Mouse (Mus musculus) frontal cortex, postnatal 10 days (tissue): ENCODE measurements at regions not wholly inside any gene's neighbourhood (a gene's known extent, or its start where the extent isn't known, plus 50 kb on each side); places are given as distances from the start of the nearest gene placed in this dataset.
A peak's percentile ranks its signal among the peaks of the same experiment; 100 is the strongest.

Experiments
- DNase-seq, 2 experiments: peaks; one replicate each; pipeline ENCODE4 v3.0.0; 2022; ENCODE audit warnings: low spot score in 2 of 2, mixed read lengths in 1 of 2

DNA sequence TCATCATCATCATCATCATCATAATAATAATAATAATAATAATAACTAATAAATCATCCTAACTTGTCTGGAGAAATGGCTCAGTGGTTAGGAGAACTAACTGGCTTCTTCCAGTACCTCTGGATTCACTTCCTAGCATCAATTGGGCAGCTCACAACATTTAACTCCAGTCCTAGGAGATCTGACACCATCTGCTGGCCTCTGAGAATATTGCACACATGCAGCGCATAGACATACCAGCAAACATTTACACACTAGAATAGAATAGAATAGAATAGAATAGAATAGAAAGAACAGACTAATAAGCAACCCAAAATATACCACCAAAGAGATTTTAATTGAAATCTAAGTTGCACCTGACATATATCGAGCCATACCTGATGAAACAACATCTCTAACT, 715.9 kb upstream of the Kirrel3 start:
- DNase-seq, result no peak

DNA sequence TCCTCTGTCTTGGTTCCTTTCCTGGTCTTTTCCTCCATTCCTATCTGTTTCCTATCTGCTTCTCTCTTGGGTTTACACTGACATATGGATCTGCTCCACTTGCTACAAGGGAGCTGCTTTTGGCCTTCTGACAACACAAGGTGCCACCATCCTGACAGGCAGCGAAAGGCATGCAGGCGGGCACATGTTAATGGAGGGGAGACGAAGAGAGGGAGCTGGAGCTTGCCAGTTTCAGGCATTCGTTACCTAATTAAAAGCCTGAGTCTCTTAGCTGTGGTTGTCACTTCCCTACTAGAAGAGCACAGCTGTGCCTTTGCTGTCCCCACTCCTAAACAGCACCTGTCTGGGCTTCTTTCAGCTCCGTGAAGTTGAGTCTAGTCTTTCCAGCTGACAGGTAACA, 711.5 kb upstream of the Kirrel3 start:
- DNase-seq, result peak in 1 of 2 experiments; percentile 9

DNA sequence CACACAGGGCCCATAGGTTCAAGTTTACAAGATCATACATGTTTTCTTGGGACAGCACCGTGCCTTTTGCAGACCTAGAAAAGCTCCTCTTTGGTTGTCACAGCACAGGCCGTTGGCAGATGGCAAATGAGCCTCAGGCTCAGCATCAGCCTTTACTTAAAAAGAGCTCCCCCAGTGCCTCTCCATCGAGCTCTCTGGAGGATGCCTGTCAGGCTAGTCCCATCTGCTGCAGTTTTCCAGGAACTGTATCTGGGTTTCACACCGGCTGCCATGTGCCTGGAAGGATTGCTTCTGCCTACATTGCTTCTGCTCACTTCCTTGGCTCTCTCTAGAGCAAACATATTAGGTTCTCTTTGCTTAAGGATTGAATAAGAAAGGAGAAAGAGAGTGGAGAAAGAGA, 695.1 kb upstream of the Kirrel3 start:
- peak; percentile 6 to 8 for DNase-seq

DNA sequence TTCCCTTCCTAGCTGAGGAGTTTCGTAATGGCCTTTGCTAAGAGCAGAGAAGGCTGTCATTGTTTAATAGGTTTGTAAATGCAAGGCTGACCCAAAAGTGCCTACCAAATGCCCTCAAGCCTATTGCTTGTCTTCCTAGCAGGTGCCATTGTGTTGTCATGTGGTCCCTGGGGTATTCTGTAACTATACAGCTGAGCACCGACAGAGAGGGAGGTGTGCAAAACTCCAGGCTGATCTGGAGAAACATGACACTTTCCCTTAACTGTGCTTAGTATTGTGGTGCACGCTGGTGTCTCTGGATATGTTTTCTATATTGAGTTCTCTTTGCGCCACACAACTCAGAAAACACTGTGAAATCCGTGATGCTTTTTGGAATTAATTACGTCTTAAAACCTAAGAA, 685.4 kb upstream of the Kirrel3 start:
- no peak for DNase-seq

DNA sequence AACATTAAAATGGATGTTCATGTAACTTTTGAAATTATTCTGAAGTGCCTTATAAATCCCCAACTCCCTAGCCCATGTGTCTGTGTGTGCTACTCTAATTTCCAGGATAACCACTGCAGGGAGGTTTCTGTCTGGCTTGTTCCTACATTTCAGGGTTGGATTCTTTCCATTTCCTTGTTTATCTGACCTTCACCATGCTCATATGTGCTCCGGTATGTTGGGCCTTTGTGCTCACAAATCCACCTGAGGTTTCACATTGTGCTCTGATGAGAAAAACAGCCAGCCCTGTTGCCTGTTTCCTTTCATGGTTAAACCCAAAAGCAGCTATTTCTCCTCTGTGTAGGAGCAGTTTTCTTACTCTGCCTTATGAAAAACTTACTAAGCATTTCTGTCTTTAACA, 684.9 kb upstream of the Kirrel3 start:
- no peak for DNase-seq

DNA sequence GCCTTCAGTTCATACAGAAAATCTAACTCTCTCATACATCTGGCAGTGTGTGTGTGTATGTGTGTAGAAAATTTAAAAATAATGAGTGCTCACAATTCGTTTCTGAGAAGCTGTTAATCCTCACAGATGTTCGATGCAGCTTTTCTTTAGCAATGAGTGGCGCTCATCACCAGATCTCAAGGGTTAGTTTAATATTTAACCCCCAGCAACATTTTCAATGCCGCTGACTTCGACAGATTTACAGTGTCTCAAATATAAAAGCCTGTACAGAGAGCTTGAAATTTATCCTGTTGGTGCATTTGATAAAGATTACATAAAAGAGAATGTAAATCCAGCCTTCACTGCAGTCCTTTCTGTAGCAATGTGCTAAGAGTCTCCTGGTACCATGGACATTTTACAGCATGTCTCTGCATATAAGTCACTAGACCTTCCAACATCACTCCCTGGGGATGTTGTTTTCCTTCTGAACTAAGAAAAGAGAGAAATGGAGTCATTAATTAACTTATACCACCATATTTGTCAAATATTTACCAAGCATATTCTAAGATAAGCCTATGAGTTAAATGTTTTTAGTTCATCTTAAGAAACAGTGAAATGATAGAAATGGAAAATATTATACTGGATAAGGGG, 670.8 kb upstream of the Kirrel3 start:
- DNase-seq, result no peak

DNA sequence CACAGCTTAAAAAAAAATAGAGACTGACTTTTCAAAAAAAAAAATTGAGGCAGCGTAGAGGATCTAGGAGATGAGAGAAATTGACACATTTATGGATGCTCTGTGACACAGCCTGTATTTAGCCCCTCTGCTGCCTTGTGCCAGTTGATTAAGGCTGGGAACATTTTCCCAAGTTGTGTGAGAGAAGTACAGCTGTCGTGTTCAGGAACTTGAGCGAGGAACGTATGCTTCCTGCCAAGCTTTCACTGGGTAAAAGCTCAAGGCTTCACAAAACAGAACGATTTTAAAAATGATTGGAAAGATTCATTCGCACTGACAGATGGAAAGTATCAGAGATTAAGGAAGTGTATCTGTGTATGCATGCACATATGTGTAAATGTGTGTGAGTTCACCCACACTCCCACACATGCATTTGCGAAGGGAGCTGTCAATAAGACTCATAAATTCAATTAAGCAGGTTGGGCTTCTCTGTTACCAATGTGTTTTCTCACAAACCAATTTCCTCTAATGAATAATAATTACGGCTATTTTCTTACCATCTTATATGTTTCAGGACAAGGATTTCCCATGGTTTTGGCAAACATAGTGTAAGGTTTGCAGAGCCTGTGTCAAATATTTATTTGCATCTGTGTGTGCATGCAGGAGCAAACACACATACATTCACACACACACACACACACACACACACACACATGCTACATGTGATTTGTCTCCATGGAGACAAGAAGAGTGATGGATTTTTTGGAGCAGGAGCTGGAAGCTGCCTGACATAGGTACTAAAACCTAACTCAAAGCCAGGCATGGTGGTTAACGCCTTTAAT, 662.9 kb upstream of the Kirrel3 start:
- peak; percentile 10 to 18 for DNase-seq

DNA sequence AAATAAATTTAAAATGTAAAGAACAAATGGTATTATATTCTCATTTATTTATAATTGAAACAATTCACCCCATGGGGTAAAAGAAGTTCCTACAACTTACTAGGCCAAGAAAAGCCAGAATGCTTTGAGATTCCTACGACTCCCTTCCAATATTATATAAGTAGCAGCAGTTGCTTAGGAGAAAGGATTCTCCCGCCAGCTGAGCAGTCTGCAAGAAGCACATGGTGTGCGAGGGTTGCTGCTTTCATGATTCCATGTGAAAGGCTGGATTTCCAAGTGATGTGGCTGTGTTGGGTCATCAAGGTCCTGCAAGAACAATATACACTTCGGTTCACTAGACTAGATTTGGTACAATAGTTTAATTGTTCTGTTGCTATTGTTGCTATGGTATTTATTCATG, 659.6 kb upstream of the Kirrel3 start:
- no peak for DNase-seq

DNA sequence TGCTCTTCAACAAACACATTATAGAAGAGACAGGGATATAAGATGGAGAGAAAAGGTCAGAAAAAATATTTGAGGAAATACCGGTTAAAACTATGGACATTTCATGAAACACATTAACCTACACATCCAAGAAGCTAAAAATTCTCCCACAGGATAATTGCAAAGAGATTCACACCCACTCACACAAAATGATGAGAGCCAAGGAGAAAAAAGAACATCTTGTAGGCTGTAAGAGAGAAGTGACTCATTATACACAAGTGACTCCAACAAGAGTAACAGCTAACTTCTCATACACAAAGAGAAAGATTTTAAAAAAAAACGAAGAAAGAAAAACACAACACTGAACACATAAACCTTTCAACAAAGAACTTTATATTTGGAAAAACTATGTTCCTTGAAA, 658.3 kb upstream of the Kirrel3 start:
- no peak for DNase-seq

DNA sequence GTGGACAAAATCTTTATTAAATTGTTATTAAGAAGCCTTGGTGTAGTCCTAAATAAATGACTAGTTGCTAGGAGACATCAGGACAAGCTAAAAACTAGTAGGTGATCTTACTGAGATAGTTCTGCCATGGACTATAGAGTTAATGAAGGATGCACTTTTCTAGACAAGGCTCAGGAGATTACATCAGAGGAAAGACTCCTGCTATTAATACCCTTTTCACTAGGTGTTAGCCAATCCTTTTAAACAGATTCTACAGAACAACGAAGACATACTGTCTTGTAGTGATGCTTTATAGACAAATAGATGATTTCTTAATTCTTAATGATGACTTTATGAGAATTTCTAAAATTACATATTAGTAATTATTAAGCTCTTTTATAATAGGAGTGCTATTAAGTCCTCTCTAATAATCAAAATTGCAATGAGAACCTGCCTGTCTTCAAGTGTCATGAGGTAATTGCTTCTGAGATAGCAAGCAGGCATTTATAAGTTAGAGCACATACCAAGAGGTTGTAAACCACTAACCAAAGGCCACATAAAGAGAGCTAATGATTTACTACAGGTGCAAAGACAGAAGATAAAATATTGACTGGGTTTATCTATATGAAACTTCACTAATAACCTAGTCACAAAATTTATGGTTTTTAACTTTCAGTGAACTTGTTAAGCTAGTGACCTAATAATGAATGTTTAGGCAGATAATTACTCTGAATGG, 647.9 kb upstream of the Kirrel3 start:
- no peak for DNase-seq

DNA sequence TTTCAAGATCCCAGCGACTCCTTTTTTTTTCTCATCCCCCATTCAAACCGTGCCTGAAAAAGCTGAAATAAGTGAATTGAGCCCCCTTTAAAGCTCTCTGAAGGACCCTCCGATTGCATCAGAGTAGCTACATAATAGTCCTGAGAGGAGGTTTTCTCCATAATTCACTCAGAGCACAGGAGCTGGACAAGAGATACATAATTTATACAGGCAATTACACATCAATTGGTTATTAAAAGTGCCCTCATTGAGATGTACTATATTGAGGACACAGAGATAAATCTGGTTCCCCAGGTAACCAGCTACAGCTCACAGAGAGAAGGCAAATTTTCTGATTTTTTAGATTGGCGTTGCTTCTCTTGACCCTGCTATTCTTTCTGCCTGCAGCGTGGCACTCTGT, 636.1 kb upstream of the Kirrel3 start:
- no peak for DNase-seq

DNA sequence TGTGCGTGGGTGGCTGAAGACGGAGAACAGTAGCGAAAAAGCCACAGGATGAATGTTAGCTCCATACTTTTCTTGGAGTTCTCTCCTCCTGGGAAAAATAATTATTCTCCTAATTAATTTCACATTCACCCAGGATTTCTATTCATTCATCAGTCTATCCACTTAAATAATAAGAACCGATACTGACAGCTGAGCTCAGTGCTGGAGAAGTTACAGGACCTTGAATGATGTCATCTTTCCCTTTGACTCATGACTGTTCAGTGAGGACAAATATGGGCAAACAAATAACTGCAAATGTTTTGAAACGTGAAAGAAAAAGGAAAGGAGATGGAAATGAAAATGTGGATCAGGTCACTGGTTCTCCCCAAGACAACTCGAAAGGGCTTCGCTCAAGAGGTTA, 635.7 kb upstream of the Kirrel3 start:
- no peak for DNase-seq

DNA sequence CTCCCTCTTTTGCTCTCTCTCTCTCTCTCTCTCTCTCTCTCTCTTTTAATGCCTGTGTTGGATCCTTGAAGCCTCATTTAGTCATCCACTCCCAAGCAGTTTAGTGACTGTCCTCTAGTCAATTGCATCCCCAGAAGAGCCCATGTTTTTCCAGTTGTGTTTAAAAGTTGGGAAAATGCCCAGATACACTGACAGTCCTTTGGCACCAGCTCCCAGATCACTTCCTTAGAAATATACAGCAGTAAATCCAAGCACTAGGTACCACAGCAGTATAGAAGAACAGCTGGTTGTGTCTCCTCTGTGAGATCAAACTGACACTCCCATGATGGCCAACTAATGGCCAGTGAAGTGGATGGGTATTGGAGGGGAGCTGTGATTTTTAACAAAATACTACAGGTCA, 634.7 kb upstream of the Kirrel3 start:
- DNase-seq, result no peak

DNA sequence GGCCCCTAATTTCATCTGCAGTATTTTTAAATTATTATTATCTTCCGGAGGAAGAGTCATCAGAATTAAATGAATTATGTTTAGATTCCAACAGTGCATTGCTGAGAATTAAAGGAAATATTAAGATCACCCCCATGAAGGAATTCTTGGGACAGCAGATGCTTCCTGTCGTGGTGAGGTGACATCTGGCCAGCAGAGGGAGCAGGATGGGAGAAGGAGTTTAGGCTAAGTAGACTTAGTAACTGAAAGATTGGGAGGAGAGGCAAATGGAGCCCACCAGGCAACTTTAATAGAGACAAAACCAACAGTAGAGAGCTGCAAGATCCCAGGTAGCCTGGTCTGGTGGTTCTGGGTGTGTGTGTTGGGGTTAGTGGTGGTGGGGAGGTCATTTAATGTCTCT, 629.5 kb upstream of the Kirrel3 start:
- no peak for DNase-seq

DNA sequence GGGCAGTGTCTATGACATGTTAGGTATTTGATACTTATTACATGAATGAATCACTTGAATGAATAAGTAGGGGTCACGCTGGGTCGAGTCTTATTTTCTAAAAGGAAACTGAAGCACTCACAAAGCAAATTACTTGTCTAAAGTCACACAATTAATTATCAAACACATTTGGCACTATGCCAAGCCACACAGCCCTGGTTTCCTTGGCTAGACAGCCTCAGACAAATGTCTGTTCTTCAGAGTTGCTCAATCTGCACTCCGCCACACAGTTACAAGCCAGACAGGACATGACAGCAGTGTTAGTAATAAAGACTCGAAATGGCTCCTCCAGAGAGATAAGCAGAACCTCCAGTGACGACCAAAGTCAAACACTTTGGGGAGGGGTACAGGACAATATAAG, 627.2 kb upstream of the Kirrel3 start:
- no peak for DNase-seq

DNA sequence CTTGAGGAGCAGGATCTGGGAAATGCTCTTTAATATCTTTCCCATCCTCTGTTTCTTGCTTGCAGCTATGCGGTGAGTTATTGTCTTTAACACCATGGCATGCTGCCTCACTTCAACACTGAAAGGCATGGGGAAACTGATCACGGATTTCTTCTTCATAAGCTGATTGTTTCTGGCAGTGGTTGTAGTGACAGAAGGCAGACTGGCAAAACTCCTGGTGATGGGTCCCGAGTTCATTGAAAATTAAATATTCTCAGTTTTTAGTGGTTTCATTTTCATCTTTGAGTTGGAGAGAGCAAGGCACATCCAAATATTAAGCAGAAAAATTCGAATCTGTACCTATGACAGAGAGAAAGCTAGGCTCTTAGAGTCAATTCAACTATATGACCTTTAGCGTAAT, 617.0 kb upstream of the Kirrel3 start:
- DNase-seq, result no peak

DNA sequence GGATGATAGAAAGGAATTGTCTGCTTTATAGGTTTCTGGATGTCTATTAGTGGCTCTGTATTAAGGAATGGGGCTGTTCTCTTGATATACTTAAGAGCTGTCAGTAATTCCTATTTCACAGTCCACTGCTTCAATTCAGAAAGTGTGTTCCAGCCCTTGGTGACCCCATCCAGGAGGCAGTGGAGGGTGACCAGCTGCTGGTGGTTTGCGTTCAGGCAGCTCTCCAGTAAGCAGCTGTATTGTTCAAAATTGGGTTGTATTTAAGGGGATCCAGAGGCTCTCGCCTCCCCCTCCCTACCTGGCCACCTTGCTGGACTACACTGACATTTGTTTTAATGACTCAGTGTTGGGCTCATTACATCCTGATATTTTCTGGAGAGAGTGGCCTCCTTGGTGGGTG, 598.4 kb upstream of the Kirrel3 start:
- DNase-seq, result no peak

DNA sequence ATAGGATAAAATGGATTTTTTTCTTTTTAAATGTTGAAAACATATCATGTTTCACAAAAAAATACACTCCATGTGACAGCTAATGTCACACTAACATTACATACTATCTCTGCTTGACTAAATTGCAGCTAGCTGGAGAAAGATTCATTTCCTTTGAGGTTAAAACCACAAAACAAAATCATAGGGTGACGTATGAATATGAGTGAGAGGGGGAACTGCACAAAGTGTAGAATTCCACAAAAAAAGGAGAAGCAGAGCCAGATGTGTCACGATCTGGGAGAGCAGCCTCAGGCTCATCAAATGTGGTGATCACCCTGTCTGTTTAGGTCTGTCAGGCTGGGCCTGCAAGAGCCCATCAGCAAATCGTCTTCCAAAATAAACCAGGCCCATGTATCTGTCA, 593.7 kb upstream of the Kirrel3 start:
- DNase-seq, result no peak

DNA sequence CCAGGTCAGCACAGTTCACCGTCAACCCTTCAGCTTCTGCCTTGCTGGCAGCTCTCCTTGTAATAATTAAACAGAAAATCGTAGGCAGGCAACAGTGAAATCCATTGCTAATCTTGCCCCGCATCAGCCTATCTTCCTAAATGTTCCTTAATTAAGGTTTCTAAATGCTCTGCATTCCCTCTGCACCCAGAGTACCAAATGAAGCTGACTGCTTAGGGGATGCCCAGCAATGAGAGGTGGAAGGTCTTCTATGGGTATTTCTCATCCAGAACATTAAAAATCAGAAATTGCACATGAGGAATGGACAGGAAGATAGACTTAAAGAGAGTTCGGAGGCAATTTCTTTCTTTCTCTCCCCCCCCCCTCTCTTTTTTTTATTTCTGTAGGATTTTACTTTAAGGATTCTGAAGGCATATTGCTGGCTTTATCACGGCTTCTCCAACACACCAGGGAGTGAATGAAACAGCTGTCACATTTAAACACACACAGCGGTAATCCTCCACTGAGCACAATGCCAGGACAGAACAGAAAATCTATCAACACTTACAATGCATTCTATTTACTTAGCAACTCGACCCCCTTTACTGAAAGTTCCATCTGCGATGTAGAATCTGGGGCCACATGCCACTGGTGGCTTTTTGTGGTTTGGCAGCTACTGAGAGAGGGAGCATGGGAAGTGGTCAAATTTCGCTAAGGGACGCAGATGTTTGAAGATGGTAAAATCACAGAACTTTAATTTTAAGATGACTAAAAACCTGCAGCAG, 584.2 kb upstream of the Kirrel3 start:
- DNase-seq, result no peak

DNA sequence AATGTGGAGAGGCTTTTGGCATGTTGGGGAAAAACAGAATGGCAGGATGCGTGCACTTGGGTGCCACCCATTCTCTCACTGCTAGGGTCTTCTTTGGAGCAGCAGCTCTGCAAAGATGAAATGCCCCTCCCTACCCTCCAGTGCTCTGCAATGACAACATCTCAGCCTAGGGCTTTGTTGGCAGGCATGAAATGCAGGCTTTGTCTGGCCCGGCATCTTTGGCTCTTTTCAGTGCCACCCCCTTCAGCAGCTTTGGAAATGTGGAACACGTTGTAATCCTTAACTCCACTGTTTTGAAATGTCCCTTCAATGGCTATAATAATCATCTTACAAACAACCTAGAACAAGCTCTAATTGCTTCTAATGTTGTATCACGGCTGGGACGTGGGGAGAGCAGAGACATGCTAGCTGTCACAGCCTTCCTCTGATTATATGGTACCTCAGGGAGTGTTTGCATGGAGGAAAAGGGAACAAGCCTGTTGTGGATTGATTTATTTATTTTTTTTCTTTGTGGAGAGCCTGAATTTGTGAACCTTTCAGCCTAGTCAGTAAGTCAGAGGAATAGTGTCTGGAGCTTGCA, 581.6 kb upstream of the Kirrel3 start:
- no peak for DNase-seq

DNA sequence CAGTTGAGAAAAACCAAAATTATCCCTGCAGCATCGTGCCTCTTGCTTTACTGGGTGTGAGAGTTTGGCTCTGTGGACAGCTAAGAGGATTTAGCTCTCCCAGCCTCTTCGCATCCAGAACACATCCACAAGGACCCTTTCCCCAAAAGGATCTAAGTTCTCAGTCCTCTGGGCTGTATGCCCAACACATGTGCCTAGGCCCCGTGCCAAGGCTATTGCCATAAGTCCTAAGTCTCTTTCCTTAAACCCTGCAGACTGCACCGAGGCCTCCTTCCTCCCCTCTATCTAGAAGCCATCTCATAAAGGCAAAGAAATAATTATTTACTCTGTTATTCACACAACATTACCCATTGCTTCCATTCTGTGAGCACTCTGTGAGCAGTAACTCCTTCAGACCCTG, 570.8 kb upstream of the Kirrel3 start:
- no peak for DNase-seq
